Mouse (Mus musculus): ENCODE measurements around the gene Ublcp1.
A peak's percentile ranks its signal among the peaks of the same experiment; 100 is the strongest.

Ublcp1 gene

GRCm38 (mm10) chr11:44470432-44471336 is at the start of gene Ublcp1:
TSS of gene Ublcp1 (minus strand) at chr11:44470498.
- peak; percentile 96 for DNase-seq (ENCODE audit: low spot score)

GRCm38 (mm10) chr11:44519096-44519949 is 49.0 kb upstream of the Ublcp1 start:
- no peak for DNase-seq (ENCODE audit: low spot score)

- peak; percentile 61 for DNase-seq (ENCODE audit: low spot score)
Observed at GRCm38 (mm10) chr11:44518281-44519095, 48.2 kb upstream of the Ublcp1 start, which contains the start of gene Rnf145. TSS of gene Rnf145 (plus strand) at chr11:44518964.

GRCm38 (mm10) chr11:44517561-44518280 is 47.4 kb upstream of the Ublcp1 start:
- DNase-seq (ENCODE audit: low spot score), result no peak

GRCm38 (mm10) chr11:44516362-44516761 is 46.1 kb upstream of the Ublcp1 start:
- no peak for DNase-seq (ENCODE audit: low spot score)

- no peak for DNase-seq (ENCODE audit: low spot score)
Observed at GRCm38 (mm10) chr11:44514666-44515065, 44.4 kb upstream of the Ublcp1 start.

GRCm38 (mm10) chr11:44513026-44513422 is 42.7 kb upstream of the Ublcp1 start:
- DNase-seq (ENCODE audit: low spot score), result no peak

GRCm38 (mm10) chr11:44512044-44513025 is 42.0 kb upstream of the Ublcp1 start:
- no peak for DNase-seq (ENCODE audit: low spot score)

- DNase-seq (ENCODE audit: low spot score), result no peak
Observed at GRCm38 (mm10) chr11:44510371-44510770, 40.1 kb upstream of the Ublcp1 start.

- DNase-seq (ENCODE audit: low spot score), result no peak
Observed at GRCm38 (mm10) chr11:44509906-44510305, 39.6 kb upstream of the Ublcp1 start.

- DNase-seq (ENCODE audit: low spot score), result no peak
Observed at GRCm38 (mm10) chr11:44508876-44509275, 38.6 kb upstream of the Ublcp1 start.

- no peak for DNase-seq (ENCODE audit: low spot score)
Observed at GRCm38 (mm10) chr11:44504761-44505160, 34.5 kb upstream of the Ublcp1 start.

- DNase-seq (ENCODE audit: low spot score), result no peak
Observed at GRCm38 (mm10) chr11:44504146-44504545, 33.8 kb upstream of the Ublcp1 start.

GRCm38 (mm10) chr11:44502931-44503330 is 32.6 kb upstream of the Ublcp1 start:
- DNase-seq (ENCODE audit: low spot score), result no peak

- no peak for DNase-seq (ENCODE audit: low spot score)
Observed at GRCm38 (mm10) chr11:44501477-44501876, 31.2 kb upstream of the Ublcp1 start.

GRCm38 (mm10) chr11:44500966-44501365 is 30.7 kb upstream of the Ublcp1 start:
- no peak for DNase-seq (ENCODE audit: low spot score)

- DNase-seq (ENCODE audit: low spot score), result no peak
Observed at GRCm38 (mm10) chr11:44498412-44499272, 28.3 kb upstream of the Ublcp1 start.

GRCm38 (mm10) chr11:44496217-44496616 is 25.9 kb upstream of the Ublcp1 start:
- peak; percentile 43 for DNase-seq (ENCODE audit: low spot score)
